ENCODE assay signal across 14 mouse cellular contexts in the genomic region with DNA sequence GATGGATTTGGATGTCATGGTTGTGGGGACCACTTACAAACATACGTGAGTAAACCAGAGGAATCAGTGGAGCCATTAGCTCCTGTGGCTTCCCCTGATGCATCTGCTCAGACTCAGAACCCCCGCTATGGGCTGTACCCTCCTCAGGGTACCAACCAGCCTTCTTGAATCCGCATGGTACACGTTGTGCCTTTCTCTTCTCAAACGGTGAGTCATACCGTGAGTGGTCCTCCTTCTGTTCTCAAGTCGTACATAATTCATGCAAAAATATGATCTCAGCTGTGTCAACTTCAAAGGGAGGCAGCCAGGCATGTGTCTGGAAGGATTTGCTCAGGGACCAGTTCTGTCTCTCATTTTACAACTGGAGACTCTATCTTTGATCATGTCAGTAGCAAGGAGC. TPM values are rescaled to one million over a fixed set of nuclear protein-coding genes. Genes with fewer than 3 reads are reported as not detected.
DNase-seq lines count a peak whose midpoint lies in the region; ATAC-seq and TF ChIP-seq lines count a peak whose summit lies in the region.
"Had no signal": no experiment of that assay in that cellular context is flagged by ENCODE, and none has a peak within 500 bp of the region (broad histone marks: within the 10 kb centered on the region; RNA-seq: fewer than 3 reads in every experiment).

No protein-coding gene starts in this region.

- H3K9ac ChIP-seq in midbrain, postnatal 0 days (replicated peaks; ENCODE audit: low read length, poor library complexity, severe bottlenecking): no peak overlapping the region
- H3K9ac ChIP-seq: neural tube, embryonic 13.5 days had no signal

- H3K4me2 ChIP-seq in midbrain, postnatal 0 days (ENCODE audit: low read depth, low read length, poor library complexity, severe bottlenecking): no peak overlapping the region
- H3K4me2 ChIP-seq: neural tube, embryonic 13.5 days had no signal

- 41% methylated on average over 7 of the region's 7 CpGs for WGBS in midbrain, postnatal 0 days

- no peak overlapping the region for H3K4me3 ChIP-seq in midbrain, postnatal 0 days (ENCODE audit: low read depth, low read length)
- H3K4me3 ChIP-seq: limb, embryonic 10.5 days; neural tube, embryonic 13.5 days had no signal

- peak; percentile 41 for DNase-seq in layer of hippocampus, adult 11-12 months (ENCODE audit: low spot score)
- DNase-seq in layer of hippocampus, adult 9-10 months (ENCODE audit: low spot score): no peak
- DNase-seq in CD4-positive helper T cell, adult 2 months (ENCODE audit: low read depth, low spot score): peak; percentile 13
- DNase-seq in layer of hippocampus, adult 9-11 months: peak; percentile 71
- DNase-seq in midbrain, postnatal 0 days (ENCODE audit: low spot score): no peak
- DNase-seq in ovary, adult 18-20 months (ENCODE audit: low spot score): no peak
- no peak for DNase-seq in testis, postnatal 14 days (ENCODE audit: low spot score)
- DNase-seq: adrenal gland, adult 2 months; cerebellum, adult 2 months; heart, postnatal 14 days had no signal

- peak; percentile 23; the same call in 1 of the 2 replicates for ATAC-seq in midbrain, postnatal 0 days (ENCODE audit: low FRiP score)
- ATAC-seq: hindbrain, postnatal 0 days; Patski had no signal

- no peak overlapping the region for H3K27ac ChIP-seq in midbrain, postnatal 0 days (ENCODE audit: low read depth, low read length)
- H3K27ac ChIP-seq: hindbrain, postnatal 0 days; limb, embryonic 10.5 days; neural tube, embryonic 13.5 days had no signal

- H3K4me1 ChIP-seq in midbrain, postnatal 0 days (ENCODE audit: insufficient read depth, low read length): no peaks in the 10 kb centered on the region

- TF ChIP-seq CTCF in midbrain, postnatal 0 days (IDR thresholded peaks at IDR 0.05): no peak

- H3K27me3 ChIP-seq in midbrain, postnatal 0 days (ENCODE audit: insufficient read depth, low read length): no peaks in the 10 kb centered on the region
- H3K27me3 ChIP-seq: neural tube, embryonic 13.5 days; Patski had no signal

- no peaks in the 10 kb centered on the region for H3K36me3 ChIP-seq in midbrain, postnatal 0 days (ENCODE audit: insufficient read depth, low read length)
- H3K36me3 ChIP-seq: limb, embryonic 10.5 days; neural tube, embryonic 13.5 days had no signal

- no peaks in the 10 kb centered on the region for H3K9me3 ChIP-seq in midbrain, postnatal 0 days (ENCODE audit: low read length)
- H3K9me3 ChIP-seq: limb, embryonic 10.5 days; neural tube, embryonic 13.5 days had no signal

RNA-seq across cellular contexts. Expression of gene Cers6, which starts 23.3 kb away (rescaled TPM):
- 57.1 and 71.0 TPM in 2 replicates for total RNA-seq in midbrain, postnatal 0 days (2014; rRNA removed)
- 24.9 and 29.8 TPM in 2 replicates for polyA plus RNA-seq in midbrain, postnatal 0 days (2015; fragmentation: Nextera tagmentation; extraction: Ambion mirVana)

Comparison
In these comparisons a context has a peak if more than half of its experiments do, and no peak if none do; other contexts are left out.
1. DNase-seq: peak in layer of hippocampus, adult 11-12 months (single experiment), CD4-positive helper T cell, adult 2 months (single experiment) and layer of hippocampus, adult 9-11 months (single experiment); none in layer of hippocampus, adult 9-10 months (single experiment), midbrain, postnatal 0 days (single experiment), ovary, adult 18-20 months (single experiment) and testis, postnatal 14 days (single experiment).